In genomic region chr12:59218640-59219321, GRCm38 (mm10) we compare ENCODE assay signal across 8 mouse cellular contexts. TPM values are rescaled to one million over a fixed set of nuclear protein-coding genes. Genes with fewer than 3 reads are reported as not detected.
DNase-seq lines count a peak whose midpoint lies in the region; ATAC-seq and TF ChIP-seq lines count a peak whose summit lies in the region.

No protein-coding gene starts in this region.

- H3K4me2 ChIP-seq in embryonic facial prominence, embryonic 11.5 days (ENCODE audit: low read depth, low read length) = peak overlapping the region; percentile 81
- peak overlapping the region; percentile 82 for H3K4me2 ChIP-seq in kidney, embryonic 15.5 days
- H3K4me2 ChIP-seq in liver, postnatal 0 days (ENCODE audit: low read depth, low read length) = peak overlapping the region; percentile 87
- peak overlapping the region; percentile 90 for H3K4me2 ChIP-seq in neural tube, embryonic 14.5 days (ENCODE audit: low read depth, low read length)

- H3K9ac ChIP-seq in embryonic facial prominence, embryonic 11.5 days (replicated peaks; ENCODE audit: low read length) = peak overlapping the region; percentile 80
- peak overlapping the region; percentile 97 for H3K9ac ChIP-seq in heart, adult 2 months (ENCODE audit: low read depth, low read length)
- H3K9ac ChIP-seq in kidney, embryonic 15.5 days = peak overlapping the region; percentile 77
- peak overlapping the region; percentile 89 for H3K9ac ChIP-seq in liver, postnatal 0 days (replicated peaks)
- H3K9ac ChIP-seq in neural tube, embryonic 14.5 days (replicated peaks; ENCODE audit: low read depth, low read length) = peak overlapping the region; percentile 87

- peak overlapping the region; percentile 95 for H3ac ChIP-seq in C2C12 (ENCODE audit: control insufficient read depth, insufficient read length, low read depth)

- H3K36me3 ChIP-seq in C2C12 (ENCODE audit: control insufficient read depth, insufficient read depth) = no peaks in the 10 kb centered on the region
- no peaks in the 10 kb centered on the region for H3K36me3 ChIP-seq in embryonic facial prominence, embryonic 11.5 days (replicated peaks; ENCODE audit: control insufficient read depth, insufficient read depth, low read depth, low read length)
- peaks cover 6% of the 10 kb centered on the region for H3K36me3 ChIP-seq in heart, adult 2 months (ENCODE audit: control insufficient read depth, insufficient read depth, low read length)
- H3K36me3 ChIP-seq in kidney, embryonic 15.5 days = no peaks in the 10 kb centered on the region
- no peaks in the 10 kb centered on the region for H3K36me3 ChIP-seq in liver, postnatal 0 days (replicated peaks; ENCODE audit: insufficient read depth, low read length)
- H3K36me3 ChIP-seq in neural tube, embryonic 14.5 days (ENCODE audit: control insufficient read depth, insufficient read depth, low read length) = no peaks in the 10 kb centered on the region

- peak; percentile 34; the same call in 1 of the 2 replicates for ATAC-seq in embryonic facial prominence, embryonic 11.5 days (replicated peaks; ENCODE audit: insufficient number of reproducible peaks, low FRiP score, low TSS enrichment, low read depth)
- ATAC-seq in kidney, embryonic 15.5 days (replicated peaks; ENCODE audit: low FRiP score) = 0 out of 2 replicates have a peak, but pooled peaks have one; percentile 0
- ATAC-seq in liver, postnatal 0 days = peak; percentile 26
- peak; percentile 7 for ATAC-seq in neural tube, embryonic 14.5 days (ENCODE audit: low read depth)

- under 1% methylated on average over 69 of the region's 69 CpGs for WGBS in embryonic facial prominence, embryonic 11.5 days
- 3% methylated on average over 69 of the region's 69 CpGs for WGBS in heart, adult 2 months
- under 1% methylated on average over 69 of the region's 69 CpGs for WGBS in kidney, embryonic 15.5 days
- WGBS in liver, postnatal 0 days (ENCODE audit: insufficient replicate concordance) = under 1% methylated on average over 53 of the region's 69 CpGs
- under 1% methylated on average over 68 of the region's 69 CpGs for WGBS in neural tube, embryonic 14.5 days

- H3K4me3 ChIP-seq in C2C12 (ENCODE audit: insufficient read depth, poor library complexity, severe bottlenecking) = peak overlapping the region; percentile 72
- H3K4me3 ChIP-seq in embryonic facial prominence, embryonic 11.5 days (ENCODE audit: low read depth, low read length) = peak overlapping the region; percentile 95
- H3K4me3 ChIP-seq in heart, adult 2 months = peak overlapping the region; percentile 94
- H3K4me3 ChIP-seq in kidney, embryonic 15.5 days (replicated peaks) = peak overlapping the region; percentile 98
- H3K4me3 ChIP-seq in liver, postnatal 0 days (ENCODE audit: low read depth, low read length) = peak overlapping the region; percentile 87
- peak overlapping the region; percentile 98 for H3K4me3 ChIP-seq in neural tube, embryonic 14.5 days (ENCODE audit: low read depth, low read length)

- H3K4me1 ChIP-seq in embryonic facial prominence, embryonic 11.5 days (ENCODE audit: control insufficient read depth, insufficient read depth, low read length) = no peaks in the 10 kb centered on the region
- H3K4me1 ChIP-seq in heart, adult 2 months (ENCODE audit: control insufficient read depth, insufficient read depth, low read length) = peaks cover 6% of the 10 kb centered on the region
- peaks cover 21% of the 10 kb centered on the region for H3K4me1 ChIP-seq in kidney, embryonic 15.5 days
- peaks cover 21% of the 10 kb centered on the region for H3K4me1 ChIP-seq in liver, postnatal 0 days (ENCODE audit: insufficient read depth)
- peaks cover 22% of the 10 kb centered on the region for H3K4me1 ChIP-seq in neural tube, embryonic 14.5 days (ENCODE audit: control insufficient read depth, insufficient read depth, low read length)

- intact Hi-C loops in heart, adult 2 months (cut with DNase I) = loop anchor here (1.0 to 5.0 kb wide), 3 partner anchors 87 to 206 kb away; partner anchors contain the start of genes Gemin2 and Sec23a

- no peaks in the 10 kb centered on the region for H3K9me3 ChIP-seq in embryonic facial prominence, embryonic 11.5 days (replicated peaks; ENCODE audit: control insufficient read depth, low read length)
- no peaks in the 10 kb centered on the region for H3K9me3 ChIP-seq in kidney, embryonic 15.5 days (replicated peaks)
- H3K9me3 ChIP-seq in liver, postnatal 0 days (ENCODE audit: low read length) = no peaks in the 10 kb centered on the region
- H3K9me3 ChIP-seq in neural tube, embryonic 14.5 days (ENCODE audit: control insufficient read depth, low read length) = no peaks in the 10 kb centered on the region

- peak; percentile 72 for DNase-seq in ZHBTc4 (ENCODE audit: low read depth, low spot score)
- peak; percentile 5 for DNase-seq in embryonic facial prominence, embryonic 11.5 days (ENCODE audit: low spot score)
- peak in 1 of 2 experiments; percentile 63 for DNase-seq in heart, adult 2 months
- peak; percentile 65 for DNase-seq in liver, postnatal 0 days
- peak; percentile 49 to 63 for DNase-seq in thymus, postnatal 36 days

- H3K27ac ChIP-seq in embryonic facial prominence, embryonic 11.5 days (replicated peaks; ENCODE audit: low read depth, low read length) = peak overlapping the region; percentile 78
- H3K27ac ChIP-seq in heart, adult 2 months = peak overlapping the region; percentile 97
- peak overlapping the region; percentile 97 for H3K27ac ChIP-seq in kidney, embryonic 15.5 days
- H3K27ac ChIP-seq in liver, postnatal 0 days (ENCODE audit: low read depth) = peak overlapping the region; percentile 98
- peak overlapping the region; percentile 97 for H3K27ac ChIP-seq in neural tube, embryonic 14.5 days (ENCODE audit: low read depth, low read length)

- TF ChIP-seq CTCF in C2C12 (IDR thresholded peaks at IDR 0.05; ENCODE audit: control insufficient read depth, insufficient read depth, insufficient read length) = no peak
- TF ChIP-seq CTCF in heart, adult 2 months (IDR thresholded peaks at IDR 0.05) = no peak
- 0 out of 2 replicates have a peak, but pooled peaks have one; percentile 1 for TF ChIP-seq CTCF in liver, postnatal 0 days (IDR thresholded peaks at IDR 0.05; ENCODE audit: low read depth)

- TF ChIP-seq POLR2A in heart, adult 2 months (IDR thresholded peaks at IDR 0.05; ENCODE audit: insufficient read depth, low read depth, low read length) = no peak

- H3K79me2 ChIP-seq in C2C12 (ENCODE audit: control insufficient read depth, insufficient read depth) = peaks cover 42% of the 10 kb centered on the region
- no peaks in the 10 kb centered on the region; the same call in 1 of the 2 replicates for H3K79me2 ChIP-seq in heart, adult 2 months (replicated peaks; ENCODE audit: control insufficient read depth, insufficient read depth, low read length)

- TF ChIP-seq EP300 in heart, adult 2 months (IDR thresholded peaks at IDR 0.05; ENCODE audit: insufficient read depth, low read depth, low read length) = no peak
- no peak for TF ChIP-seq EP300 in liver, postnatal 0 days (IDR thresholded peaks at IDR 0.05; ENCODE audit: low read depth)

- H3K79me3 ChIP-seq in C2C12 (ENCODE audit: low read depth) = peaks cover 18% of the 10 kb centered on the region

- H3K27me3 ChIP-seq in C2C12 (ENCODE audit: control insufficient read depth, insufficient read depth, insufficient read length) = no peaks in the 10 kb centered on the region
- no peaks in the 10 kb centered on the region for H3K27me3 ChIP-seq in embryonic facial prominence, embryonic 11.5 days (ENCODE audit: control insufficient read depth, insufficient read depth, low read length)
- no peaks in the 10 kb centered on the region for H3K27me3 ChIP-seq in heart, adult 2 months (ENCODE audit: control insufficient read depth, insufficient read depth, low read length)
- no peaks in the 10 kb centered on the region for H3K27me3 ChIP-seq in kidney, embryonic 15.5 days
- no peaks in the 10 kb centered on the region for H3K27me3 ChIP-seq in liver, postnatal 0 days (ENCODE audit: insufficient read depth, low read length)
- H3K27me3 ChIP-seq in neural tube, embryonic 14.5 days (ENCODE audit: control insufficient read depth, insufficient read depth, low read length) = no peaks in the 10 kb centered on the region

TF ChIP-seq in C2C12, 6 proteins besides CTCF, POLR2A, EP300 and RAD21:
- TF ChIP-seq MYOG (IDR thresholded peaks at IDR 0.05; ENCODE audit: control insufficient read depth, extremely low read depth, insufficient read length) (no peak), USF1 (IDR thresholded peaks at IDR 0.05; ENCODE audit: low read depth) (no peak), FOSL1 (IDR thresholded peaks at IDR 0.05; ENCODE audit: insufficient read depth, low read length, poor library complexity, severe bottlenecking) (no peak), MAX (IDR thresholded peaks at IDR 0.05) (no peak), CEBPB (IDR thresholded peaks at IDR 0.05; ENCODE audit: low read depth) (no peak), MYOD1 (IDR thresholded peaks at IDR 0.05; ENCODE audit: control insufficient read depth, insufficient read length, low read depth) (no peak)

RNA-seq across cellular contexts. Expression of gene Fbxo33, which starts 0.7 kb away (rescaled TPM):
- polyA plus RNA-seq in C2C12 (2012; fragmentation: generic; extraction: Trizol) = 4.5 TPM
- polyA plus RNA-seq in embryonic facial prominence, embryonic 11.5 days (2014; fragmentation: Nextera tagmentation; extraction: Ambion mirVana) = 9.2 and 9.6 TPM in 2 replicates
- total RNA-seq in heart, adult 2 months (2021) = 10 to 100 TPM in 1 of 2 experiments, 1 to 10 TPM in 1; 6.4 to 10.2 TPM
- polyA plus RNA-seq in heart, adult 2 months (2012; rRNA removed) = 3.3 and 12.0 TPM in 2 replicates
- polyA plus RNA-seq in kidney, embryonic 15.5 days (2015; fragmentation: Nextera tagmentation; extraction: Ambion mirVana) = 7.8 and 9.8 TPM in 2 replicates
- polyA plus RNA-seq in liver, postnatal 0 days (2015; fragmentation: Nextera tagmentation; extraction: Ambion mirVana) = 6.1 and 6.8 TPM in 2 replicates
- polyA plus RNA-seq in neural tube, embryonic 14.5 days (2014; fragmentation: Nextera tagmentation; extraction: Ambion mirVana) = 10.2 and 11.1 TPM in 2 replicates
